Mouse (Mus musculus) midbrain, embryonic 10.5 days (tissue): ENCODE results near the gene Lrrc25. TPM values are rescaled to one million over a fixed set of nuclear protein-coding genes. Genes with fewer than 3 reads are reported as not detected.

Experiments
- DNase-seq: peaks from one replicate; pipeline ENCODE4 v3.0.0-alpha.2; 2017; ENCODE audit warnings: low spot score
- H3K27ac ChIP-seq: fragments of 300-500 bp; sonication (generic); replicated peaks from 2 replicates; pipeline ENCODE4 v1.5.1; 2016; ENCODE audit warnings: mild to moderate bottlenecking
- H3K27me3 ChIP-seq: fragments of 300-500 bp; sonication (generic); 2 replicates; pipeline ENCODE4 v1.6.1; 2016; ENCODE audit warnings: low read depth, mild to moderate bottlenecking; ENCODE audit not compliant: poor library complexity, severe bottlenecking
- H3K36me3 ChIP-seq: fragments of 300-500 bp; sonication (generic); 2 replicates; pipeline ENCODE4 v1.6.1; 2016; ENCODE audit warnings: mild to moderate bottlenecking, moderate library complexity
- H3K4me1 ChIP-seq: fragments of 300-500 bp; sonication (generic); 2 replicates; pipeline ENCODE4 v1.6.1; 2016
- H3K4me3 ChIP-seq: fragments of 300-500 bp; sonication (generic); 2 replicates; pipeline ENCODE4 v1.5.1; 2016; ENCODE audit warnings: mild to moderate bottlenecking, moderate library complexity
- H3K9me3 ChIP-seq: fragments of 300-500 bp; sonication (generic); replicated peaks from 2 replicates; pipeline ENCODE4 v1.6.1; 2016; ENCODE audit warnings: mild to moderate bottlenecking
- WGBS: fragments of 180-500 bp; shearing (Covaris S2); methylation state at CpG from one replicate; pipeline ENCODE4 v1.1.7; 2016; 5-methylcytosine and 5-hydroxymethylcytosine counted together
- polyA plus RNA-seq: library from polyadenylated mRNA; unstranded; fragments of >200 nt; fragmentation: Nextera tagmentation; extraction: Ambion mirVana; gene quantifications from 2 replicates; pipeline ENCODE4 v1.2.1, GENCODE M21; 2016

The Lrrc25 gene
- polyA plus RNA-seq, 1 experiment from 2014 or later = 1.1 TPM

DNA sequence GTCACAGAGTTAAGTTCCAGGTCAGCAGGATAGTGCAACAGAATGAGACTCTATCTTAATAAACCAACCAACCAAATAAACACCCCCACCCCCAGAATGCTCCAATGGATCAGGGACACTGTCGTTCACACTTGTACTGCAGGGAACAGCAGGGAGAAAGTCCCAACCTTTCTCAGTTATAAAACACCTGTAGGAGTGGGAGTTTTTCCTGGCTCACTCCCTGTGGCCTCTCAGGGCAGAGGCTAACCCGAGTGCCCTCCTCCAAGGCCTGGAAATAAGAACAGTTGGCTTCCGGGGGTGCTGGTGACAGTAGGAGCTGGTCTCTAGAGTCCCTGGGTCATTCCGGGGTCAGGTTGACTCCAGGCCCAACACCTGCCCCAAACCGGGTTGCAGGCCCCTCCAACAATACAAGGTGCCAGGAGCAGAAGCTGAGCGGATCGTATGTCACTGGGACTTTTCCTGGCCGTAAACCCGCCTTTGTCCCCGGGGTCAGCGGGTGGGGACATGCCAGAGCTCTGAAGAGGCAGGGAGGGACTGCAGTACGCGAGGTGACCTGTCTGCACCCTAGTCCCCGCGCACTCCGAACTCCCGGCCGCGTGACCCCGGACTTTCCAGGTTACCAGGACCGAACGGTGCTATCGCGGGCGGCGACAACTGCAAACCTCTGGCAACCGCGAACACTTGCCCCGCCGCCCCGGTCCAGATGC is 43.1 kb downstream of the Lrrc25 start:
- Histone ChIP-seq H3K36me3 (peaks cover 14% of the 10 kb centered on the region), H3K27ac (peak overlapping the region; percentile 93), H3K4me1 (peaks cover 78% of the 10 kb centered on the region), H3K27me3 (no peaks in the 10 kb centered on the region), H3K4me3 (peak overlapping the region; percentile 77), H3K9me3 (no peaks in the 10 kb centered on the region)
- DNase-seq = no peak
- 1% methylated on average over 31 of the region's 31 CpGs for WGBS

DNA sequence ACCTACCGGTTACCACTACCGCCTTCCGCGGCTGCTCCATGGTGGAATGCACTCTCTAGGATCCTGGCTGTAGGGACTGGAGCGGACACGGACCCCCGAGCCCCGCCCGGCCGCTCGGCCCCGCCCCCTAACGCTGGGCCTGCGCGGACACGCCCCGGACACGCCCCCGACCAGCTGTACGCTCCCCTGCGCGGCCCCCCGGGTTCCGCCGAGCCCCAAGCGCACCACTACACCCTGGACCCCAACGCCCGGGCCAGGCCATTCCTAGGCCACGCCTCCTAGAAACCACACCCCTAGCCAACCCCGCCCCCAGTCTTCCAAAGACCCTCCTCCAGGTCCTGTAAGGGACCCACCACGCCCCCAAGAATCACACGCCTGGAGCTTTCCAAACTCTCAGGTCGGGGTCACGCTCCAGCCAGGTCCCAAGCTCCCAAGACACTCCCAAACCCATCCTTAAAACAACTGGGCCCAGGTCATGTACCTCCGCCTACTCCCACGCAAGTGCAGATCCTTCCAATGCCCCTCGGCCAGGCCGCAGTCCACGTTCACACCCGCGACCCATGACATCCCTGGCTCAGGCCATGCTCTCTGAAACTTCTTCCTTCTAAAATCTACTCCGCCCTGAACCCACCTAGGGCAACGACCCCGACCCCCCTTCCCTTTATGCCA is 43.8 kb downstream of the Lrrc25 start:
- Histone ChIP-seq H3K27ac (peak overlapping the region; percentile 93), H3K27me3 (no peaks in the 10 kb centered on the region), H3K36me3 (peaks cover 11% of the 10 kb centered on the region), H3K9me3 (no peaks in the 10 kb centered on the region), H3K4me3 (peak overlapping the region; percentile 77), H3K4me1 (peaks cover 71% of the 10 kb centered on the region)
- peak; percentile 96 for DNase-seq
- 1% methylated on average over 44 of the region's 44 CpGs for WGBS

DNA sequence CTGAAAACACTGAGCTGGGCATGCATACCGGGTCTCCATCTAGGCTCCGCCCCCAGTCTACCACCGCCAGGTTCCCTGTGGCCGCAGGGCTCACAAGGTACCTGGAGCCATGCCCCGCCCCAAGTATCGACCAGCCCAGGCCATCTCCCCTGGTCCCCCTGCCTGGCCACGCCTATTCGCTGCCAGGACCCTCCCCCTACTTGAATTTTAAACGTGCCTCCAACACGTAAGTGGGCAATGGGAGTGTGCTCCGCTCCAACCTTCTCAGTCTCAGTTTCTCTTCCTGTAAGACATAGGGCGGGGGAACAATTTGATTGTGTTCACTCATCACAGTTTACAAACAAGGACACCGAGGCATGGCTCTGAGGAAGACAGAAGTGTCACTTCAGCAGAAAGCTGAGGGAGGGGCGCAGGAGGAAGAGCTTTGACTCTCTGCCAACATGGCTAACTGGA is 44.3 kb downstream of the Lrrc25 start, which contains the start of gene Pgpep1:
Pgpep1 (minus strand) TSS at position 116 of the 453 bp plus-strand sequence.
- Histone ChIP-seq H3K27me3 (no peaks in the 10 kb centered on the region), H3K27ac (peak within 1 kb of the TSS; percentile 93), H3K4me3 (peak within 1 kb of the TSS; percentile 77), H3K9me3 (no peaks in the 10 kb centered on the region), H3K4me1 (peaks cover 65% of the 10 kb centered on the region), H3K36me3 (peaks cover 8% of the 10 kb centered on the region)
- 5% methylated on average over 14 of the region's 14 CpGs for WGBS
- peak; percentile 49 for DNase-seq

DNA sequence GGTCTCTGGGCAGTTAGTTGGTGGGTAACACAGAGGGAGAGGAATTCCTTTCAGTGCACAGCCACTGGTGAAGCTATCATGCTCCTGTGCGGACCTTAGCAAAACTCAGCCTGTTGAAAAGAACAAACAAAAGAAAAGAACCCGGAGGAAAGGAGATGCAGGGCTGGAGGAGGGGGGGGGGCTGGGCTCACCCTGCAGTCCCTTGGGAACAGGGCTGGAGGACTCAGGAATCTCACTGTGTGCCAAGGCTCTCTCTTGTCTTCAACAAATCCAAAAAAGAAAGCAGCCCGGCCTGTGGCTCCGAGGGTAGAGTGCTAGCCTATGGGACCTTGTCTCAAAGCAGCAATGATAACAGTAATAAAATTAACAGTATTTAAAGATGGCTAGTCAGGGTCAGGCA is 47.7 kb downstream of the Lrrc25 start:
- peaks cover 35% of the 10 kb centered on the region for H3K4me1 ChIP-seq
- H3K27ac ChIP-seq = peak overlapping the region; percentile 69
- H3K9me3 ChIP-seq = peaks cover 7% of the 10 kb centered on the region; the same call in 1 of the 2 replicates
- H3K27me3 ChIP-seq = no peaks in the 10 kb centered on the region
- 56% methylated on average over 4 of the region's 4 CpGs for WGBS
- H3K4me3 ChIP-seq = no peak overlapping the region
- DNase-seq = no peak
- H3K36me3 ChIP-seq = no peaks in the 10 kb centered on the region

DNA sequence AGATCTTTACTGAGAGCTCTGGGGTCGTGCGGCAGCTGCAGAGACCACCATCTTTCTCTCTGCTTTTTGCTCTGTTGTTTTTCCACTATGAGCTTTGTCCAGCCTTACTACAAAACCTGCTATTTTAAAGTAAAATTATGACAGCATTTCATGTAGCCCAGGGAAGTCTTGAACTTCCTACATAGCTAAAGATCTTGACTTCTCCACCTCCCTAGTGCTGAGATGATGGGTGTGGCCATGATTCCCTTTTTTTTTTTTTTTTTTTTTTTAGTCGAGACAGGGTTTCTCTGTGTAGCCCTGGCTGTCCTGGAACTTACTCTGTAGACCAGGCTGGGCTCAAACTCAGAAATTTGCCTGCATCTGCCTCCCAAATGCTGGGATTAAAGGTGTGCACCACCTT is 48.7 kb downstream of the Lrrc25 start:
- 83% methylated on average over 3 of the region's 3 CpGs for WGBS
- H3K4me1 ChIP-seq = peaks cover 25% of the 10 kb centered on the region

DNA sequence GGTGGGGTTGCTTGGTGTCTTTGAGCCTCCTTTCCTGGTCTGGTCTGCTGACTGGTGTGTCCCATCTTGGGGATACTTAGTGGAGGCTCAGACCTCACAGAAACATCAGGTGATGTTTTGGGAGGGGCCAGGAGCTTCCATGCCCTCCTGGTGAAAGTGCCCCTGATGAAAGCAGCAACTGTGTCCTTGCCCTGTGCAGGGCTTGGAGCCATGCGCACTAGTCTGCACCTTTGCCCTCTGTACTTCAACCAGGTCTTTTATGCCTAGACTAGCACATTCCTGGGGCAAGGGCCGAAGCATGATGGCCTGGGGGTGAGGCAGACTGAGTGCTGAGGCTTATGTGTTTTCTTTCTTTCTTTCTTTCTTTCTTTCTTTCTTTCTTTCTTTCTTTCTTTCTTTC is 49.6 kb downstream of the Lrrc25 start:
- H3K27me3 ChIP-seq = no peaks in the 10 kb centered on the region
- peaks cover 7% of the 10 kb centered on the region; the same call in 1 of the 2 replicates for H3K9me3 ChIP-seq
- peaks cover 16% of the 10 kb centered on the region for H3K4me1 ChIP-seq
- no peak overlapping the region for H3K27ac ChIP-seq
- no peak for DNase-seq
- WGBS = 86% methylated on average over 2 of the region's 2 CpGs
- H3K36me3 ChIP-seq = no peaks in the 10 kb centered on the region
- H3K4me3 ChIP-seq = no peak overlapping the region

More for the DNA sequence above, 48.7 kb downstream of the Lrrc25 start:
- H3K27ac ChIP-seq = no peak overlapping the region
- no peak for DNase-seq
- H3K4me3 ChIP-seq = no peak overlapping the region
- peaks cover 7% of the 10 kb centered on the region; the same call in 1 of the 2 replicates for H3K9me3 ChIP-seq
- H3K36me3 ChIP-seq = no peaks in the 10 kb centered on the region
- H3K27me3 ChIP-seq = no peaks in the 10 kb centered on the region

DNA sequence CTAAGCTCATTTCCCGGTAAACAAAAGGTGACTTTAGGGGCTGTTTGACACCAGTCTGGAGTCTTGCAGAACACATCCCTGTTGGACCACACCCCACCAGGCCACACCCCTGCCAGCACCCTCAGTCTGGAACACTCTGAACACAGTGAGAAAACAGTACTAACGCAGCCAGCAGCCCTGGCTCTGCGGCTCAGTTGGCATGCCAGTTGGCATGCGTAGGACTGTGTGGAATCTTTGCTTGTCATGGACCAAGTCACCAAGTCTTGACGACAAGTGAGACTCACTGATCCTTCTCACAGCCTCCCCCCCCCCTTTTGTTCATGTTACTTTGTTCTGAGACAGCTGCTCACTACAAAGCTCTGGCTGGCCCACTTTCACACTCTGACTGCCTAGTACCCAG is 51.1 kb downstream of the Lrrc25 start:
- 81% methylated on average over 5 of the region's 5 CpGs for WGBS

More for the DNA sequence above, 51.1 kb downstream of the Lrrc25 start:
- Histone ChIP-seq H3K4me3 (no peak overlapping the region), H3K4me1 (peaks cover 11% of the 10 kb centered on the region), H3K27ac (0 out of 2 replicates have a peak overlapping the region, but pooled peaks have one; percentile 23), H3K36me3 (no peaks in the 10 kb centered on the region), H3K27me3 (no peaks in the 10 kb centered on the region), H3K9me3 (peaks cover 7% of the 10 kb centered on the region; the same call in 1 of the 2 replicates)
- no peak for DNase-seq

Other genes starting within 250 kb of the Lrrc25 start
- 0.37 and 0.39 TPM in 2 replicates for gene Comp, start 242.6 kb upstream of the Lrrc25 start, polyA plus RNA-seq
- gene Crtc1, start 176.6 kb upstream of the Lrrc25 start, polyA plus RNA-seq = 12.9 and 16.5 TPM in 2 replicates
- gene Klhl26, start 139.2 kb upstream of the Lrrc25 start, polyA plus RNA-seq = 16.9 and 20.7 TPM in 2 replicates
- 7.9 and 8.3 TPM in 2 replicates for gene Tmem59l, start 128.8 kb upstream of the Lrrc25 start, polyA plus RNA-seq
- 0.42 and 2.3 TPM in 2 replicates for gene Crlf1, start 123.0 kb upstream of the Lrrc25 start, polyA plus RNA-seq
- 138 and 140 TPM in 2 replicates for gene Rex1bd, start 109.4 kb upstream of the Lrrc25 start, polyA plus RNA-seq
- gene Uba52, start 105.4 kb upstream of the Lrrc25 start, polyA plus RNA-seq = 836 and 881 TPM in 2 replicates
- gene Fkbp8, start 88.4 kb upstream of the Lrrc25 start, polyA plus RNA-seq = 300 and 314 TPM in 2 replicates
- gene Kxd1, start 88.2 kb upstream of the Lrrc25 start, polyA plus RNA-seq = 56.5 and 58.8 TPM in 2 replicates
- 18.0 and 22.7 TPM in 2 replicates for gene Ell, start 76.7 kb upstream of the Lrrc25 start, polyA plus RNA-seq
- 126 and 137 TPM in 2 replicates for gene Isyna1, start 21.8 kb upstream of the Lrrc25 start, polyA plus RNA-seq
- 73.3 and 78.8 TPM in 2 replicates for gene Ssbp4, start 7.3 kb upstream of the Lrrc25 start, polyA plus RNA-seq
- gene Gdf15, start 16.3 kb downstream of the Lrrc25 start, polyA plus RNA-seq = not detected in 2 replicates
- gene Pgpep1, start 44.2 kb downstream of the Lrrc25 start, polyA plus RNA-seq = 51.8 and 89.7 TPM in 2 replicates
- 315 and 355 TPM in 2 replicates for gene Lsm4, start 57.1 kb downstream of the Lrrc25 start, polyA plus RNA-seq
- 62.5 and 78.6 TPM in 2 replicates for gene Jund, start 82.8 kb downstream of the Lrrc25 start, polyA plus RNA-seq
- gene Iqcn, start 87.3 kb downstream of the Lrrc25 start, polyA plus RNA-seq = not detected in 2 replicates
- not detected in 2 replicates for gene Gm3336, start 102.4 kb downstream of the Lrrc25 start, polyA plus RNA-seq
- 0.72 and 0.78 TPM in 2 replicates for gene Pde4c, start 107.6 kb downstream of the Lrrc25 start, polyA plus RNA-seq
- gene Rab3a, start 138.5 kb downstream of the Lrrc25 start, polyA plus RNA-seq = 17.2 and 40.7 TPM in 2 replicates
- gene Mpv17l2, start 144.8 kb downstream of the Lrrc25 start, polyA plus RNA-seq = 31.7 and 34.6 TPM in 2 replicates
- 66.2 and 66.6 TPM in 2 replicates for gene Pik3r2, start 160.6 kb downstream of the Lrrc25 start, polyA plus RNA-seq
- gene Mast3, start 188.9 kb downstream of the Lrrc25 start, polyA plus RNA-seq = 9.8 and 12.1 TPM in 2 replicates
- 0.05 and 0.11 TPM in 2 replicates for gene Il12rb1, start 192.3 kb downstream of the Lrrc25 start, polyA plus RNA-seq
- gene Arrdc2, start 223.6 kb downstream of the Lrrc25 start, polyA plus RNA-seq = 5.2 and 7.3 TPM in 2 replicates
- 9.1 and 13.4 TPM in 2 replicates for gene Kcnn1, start 247.1 kb downstream of the Lrrc25 start, polyA plus RNA-seq